Mouse (Mus musculus) E14TG2a.4 (cell line): ENCODE measurements at regions not wholly inside any gene's neighbourhood (a gene's known extent, or its start where the extent isn't known, plus 50 kb on each side); places are given as distances from the start of the nearest gene placed in this dataset.

Source experiments
- CTCF ChIP-seq: conservative IDR thresholded peaks from 2 replicates; pipeline ENCODE4 v1.5.1; 2014; ENCODE audit warnings: low read length
- POU5F1 ChIP-seq: IDR thresholded peaks from 2 replicates; pipeline ENCODE4 v1.6.1; 2014; ENCODE audit warnings: low read length, borderline replicate concordance

GRCm38 (mm10) chr8:26524237-26524636 is 404.9 kb downstream of the Gm45692 start:
- TF ChIP-seq CTCF (no peak), POU5F1 (no peak)
